Mouse (Mus musculus): ENCODE data around the gene Ift74. TPM values are rescaled to one million over a fixed set of nuclear protein-coding genes. Genes with fewer than 3 reads are reported as not detected.
A peak's percentile ranks its signal among the peaks of the same experiment; 100 is the strongest.

Gene Ift74
- polyA plus RNA-seq (2012; rRNA removed): 10.9 and 13.2 TPM in 2 replicates

- Histone ChIP-seq H3K4me1 (ENCODE audit: control insufficient read depth, insufficient read depth, low read length) (no peaks in the 10 kb centered on the region; the same call in 1 of the 2 replicates), H3K27ac (ENCODE audit: insufficient read depth, low read length) (0 out of 2 replicates have a peak within 1 kb of the TSS, but pooled peaks have one; percentile 35), H3K27me3 (ENCODE audit: control insufficient read depth, insufficient read depth, low read length) (no peaks in the 10 kb centered on the region), H3K4me3 (replicated peaks; ENCODE audit: insufficient read depth, low read depth, low read length) (peak within 1 kb of the TSS; percentile 97)
- TF ChIP-seq CTCF (IDR thresholded peaks at IDR 0.05; ENCODE audit: borderline replicate concordance, insufficient read depth, low read depth, low read length) (no peak), POLR2A (IDR thresholded peaks at IDR 0.05; ENCODE audit: borderline replicate concordance, insufficient read depth, low read length) (peak; percentile 57; the same call in 1 of the 2 replicates)
- WGBS: 2% methylated on average over 29 of the region's 29 CpGs
- peak; percentile 93 to 94 for DNase-seq
Measured at GRCm38 (mm10) chr4:94613972-94614626, at the start of gene Ift74. Ift74 (plus strand) TSS chr4:94614491.

- no peaks in the 10 kb centered on the region for H3K4me1 ChIP-seq (ENCODE audit: control insufficient read depth, insufficient read depth, low read length)
- WGBS: 95% methylated on average over 4 of the region's 4 CpGs
- H3K4me3 ChIP-seq (replicated peaks; ENCODE audit: insufficient read depth, low read depth, low read length): no peak overlapping the region
- TF ChIP-seq CTCF (IDR thresholded peaks at IDR 0.05; ENCODE audit: borderline replicate concordance, insufficient read depth, low read depth, low read length): no peak
- TF ChIP-seq POLR2A (IDR thresholded peaks at IDR 0.05; ENCODE audit: borderline replicate concordance, insufficient read depth, low read length): no peak
- no peak overlapping the region for H3K27ac ChIP-seq (ENCODE audit: insufficient read depth, low read length)
- DNase-seq: no peak
- no peaks in the 10 kb centered on the region for H3K27me3 ChIP-seq (ENCODE audit: control insufficient read depth, insufficient read depth, low read length)
Measured at GRCm38 (mm10) chr4:94572677-94573076, 41.6 kb upstream of the Ift74 start.

- Histone ChIP-seq H3K4me1 (ENCODE audit: control insufficient read depth, insufficient read depth, low read length) (no peaks in the 10 kb centered on the region), H3K4me3 (replicated peaks; ENCODE audit: insufficient read depth, low read depth, low read length) (no peak overlapping the region), H3K27me3 (ENCODE audit: control insufficient read depth, insufficient read depth, low read length) (no peaks in the 10 kb centered on the region; the same call in 1 of the 2 replicates), H3K27ac (ENCODE audit: insufficient read depth, low read length) (no peak overlapping the region)
- WGBS: 77% methylated on average over 4 of the region's 4 CpGs
- no peak for DNase-seq
- TF ChIP-seq CTCF (IDR thresholded peaks at IDR 0.05; ENCODE audit: borderline replicate concordance, insufficient read depth, low read depth, low read length) (no peak), POLR2A (IDR thresholded peaks at IDR 0.05; ENCODE audit: borderline replicate concordance, insufficient read depth, low read length) (no peak)
Measured at GRCm38 (mm10) chr4:94591765-94592381, 22.4 kb upstream of the Ift74 start.

GRCm38 (mm10) chr4:94592709-94593108, 21.6 kb upstream of the Ift74 start:
- H3K4me3 ChIP-seq (replicated peaks; ENCODE audit: insufficient read depth, low read depth, low read length): no peak overlapping the region
- no peak for TF ChIP-seq CTCF (IDR thresholded peaks at IDR 0.05; ENCODE audit: borderline replicate concordance, insufficient read depth, low read depth, low read length)
- no peak for TF ChIP-seq POLR2A (IDR thresholded peaks at IDR 0.05; ENCODE audit: borderline replicate concordance, insufficient read depth, low read length)
- DNase-seq: no peak
- no peak overlapping the region for H3K27ac ChIP-seq (ENCODE audit: insufficient read depth, low read length)
- H3K4me1 ChIP-seq (ENCODE audit: control insufficient read depth, insufficient read depth, low read length): no peaks in the 10 kb centered on the region
- no peaks in the 10 kb centered on the region; the same call in 1 of the 2 replicates for H3K27me3 ChIP-seq (ENCODE audit: control insufficient read depth, insufficient read depth, low read length)

GRCm38 (mm10) chr4:94601395-94601794, 12.9 kb upstream of the Ift74 start:
- H3K4me1 ChIP-seq (ENCODE audit: control insufficient read depth, insufficient read depth, low read length): peaks cover 7% of the 10 kb centered on the region; the same call in 1 of the 2 replicates
- DNase-seq: no peak
- no peak overlapping the region for H3K4me3 ChIP-seq (replicated peaks; ENCODE audit: insufficient read depth, low read depth, low read length)
- H3K27me3 ChIP-seq (ENCODE audit: control insufficient read depth, insufficient read depth, low read length): no peaks in the 10 kb centered on the region
- 81% methylated on average over 4 of the region's 4 CpGs for WGBS
- 0 out of 2 replicates have a peak overlapping the region, but pooled peaks have one; percentile 30 for H3K27ac ChIP-seq (ENCODE audit: insufficient read depth, low read length)
- TF ChIP-seq POLR2A (IDR thresholded peaks at IDR 0.05; ENCODE audit: borderline replicate concordance, insufficient read depth, low read length) (no peak), CTCF (IDR thresholded peaks at IDR 0.05; ENCODE audit: borderline replicate concordance, insufficient read depth, low read depth, low read length) (no peak)

GRCm38 (mm10) chr4:94602496-94603030, 11.7 kb upstream of the Ift74 start:
- no peaks in the 10 kb centered on the region for H3K27me3 ChIP-seq (ENCODE audit: control insufficient read depth, insufficient read depth, low read length)
- H3K4me1 ChIP-seq (ENCODE audit: control insufficient read depth, insufficient read depth, low read length): peaks cover 7% of the 10 kb centered on the region; the same call in 1 of the 2 replicates
- peak overlapping the region; percentile 35; the same call in 1 of the 2 replicates for H3K27ac ChIP-seq (ENCODE audit: insufficient read depth, low read length)
- TF ChIP-seq POLR2A (IDR thresholded peaks at IDR 0.05; ENCODE audit: borderline replicate concordance, insufficient read depth, low read length): no peak
- TF ChIP-seq CTCF (IDR thresholded peaks at IDR 0.05; ENCODE audit: borderline replicate concordance, insufficient read depth, low read depth, low read length): no peak
- peak overlapping the region; percentile 81 for H3K4me3 ChIP-seq (replicated peaks; ENCODE audit: insufficient read depth, low read depth, low read length)
- DNase-seq: no peak
- under 1% methylated on average over 33 of the region's 33 CpGs for WGBS

- no peaks in the 10 kb centered on the region for H3K27me3 ChIP-seq (ENCODE audit: control insufficient read depth, insufficient read depth, low read length)
- peaks cover 7% of the 10 kb centered on the region; the same call in 1 of the 2 replicates for H3K4me1 ChIP-seq (ENCODE audit: control insufficient read depth, insufficient read depth, low read length)
- DNase-seq: peak; percentile 91 to 94
- WGBS: under 1% methylated on average over 61 of the region's 61 CpGs
- H3K4me3 ChIP-seq (replicated peaks; ENCODE audit: insufficient read depth, low read depth, low read length): peak within 1 kb of the TSS; percentile 81
- peak; percentile 47; the same call in 1 of the 2 replicates for TF ChIP-seq POLR2A (IDR thresholded peaks at IDR 0.05; ENCODE audit: borderline replicate concordance, insufficient read depth, low read length)
- no peak for TF ChIP-seq CTCF (IDR thresholded peaks at IDR 0.05; ENCODE audit: borderline replicate concordance, insufficient read depth, low read depth, low read length)
- H3K27ac ChIP-seq (ENCODE audit: insufficient read depth, low read length): peak within 1 kb of the TSS; percentile 97
Measured at GRCm38 (mm10) chr4:94603031-94603629, 11.2 kb upstream of the Ift74 start, which contains the start of gene Plaa. Plaa (minus strand) TSS chr4:94603244.

All from cerebellum, adult 2 months (tissue).